Mouse (Mus musculus) pancreas, adult 10 weeks (tissue): ENCODE measurements around the gene Mrps24. TPM values are rescaled to one million over a fixed set of nuclear protein-coding genes. Genes with fewer than 3 reads are reported as not detected.

Source experiments
- polyA plus RNA-seq: library from polyadenylated mRNA; stranded (reverse); fragments of 350-450 nt; fragmentation: Illumina TruSeq; extraction: RNeasy Lipid Tissue Mini Kit (QIAGEN cat#74804); gene quantifications from one replicate; pipeline ENCODE4 v1.2.3, GENCODE M21; 2015; ENCODE audit warnings: low read depth, low replicate concordance; ENCODE audit not compliant: insufficient read depth

Mrps24 gene
- polyA plus RNA-seq, result 39.7 TPM

DNA sequence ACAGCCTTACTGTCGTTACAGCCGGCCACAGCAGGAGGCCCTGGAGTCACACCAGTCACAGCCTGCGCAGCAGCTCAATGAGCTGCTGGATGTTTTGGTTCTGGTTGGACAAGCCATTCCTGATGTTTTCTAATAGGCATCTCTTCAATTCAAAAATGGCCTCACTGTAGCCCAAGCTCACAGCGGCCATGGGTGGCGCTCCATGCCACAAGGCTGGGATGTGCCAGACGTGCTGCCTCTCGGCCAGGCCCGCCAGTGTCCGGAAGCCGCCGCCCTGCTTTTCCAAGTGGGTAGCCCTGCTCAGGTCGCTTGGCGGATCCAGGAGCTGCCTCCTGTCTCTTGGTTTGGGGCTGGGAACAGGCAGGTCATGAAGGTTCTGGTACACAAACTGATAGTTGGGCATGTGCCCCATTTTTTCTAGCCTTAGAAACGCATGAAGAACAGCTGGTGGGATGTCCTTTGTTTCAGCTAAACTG lies at the start of gene Mrps24:
TSS of gene Mrps24 (minus strand) at position 51 of the 476 bp plus-strand sequence.

GRCm38 (mm10) chr11:5761820-5762632 lies 46.5 kb upstream of the Mrps24 start, which contains the start of gene Urgcp:
TSS of gene Urgcp (minus strand) at chr11:5762376.

Other genes starting within 250 kb of the Mrps24 start
- 186 TPM for gene Xbp1, start 195.0 kb downstream of the Mrps24 start, polyA plus RNA-seq
- gene Ccdc117, start 173.5 kb downstream of the Mrps24 start, polyA plus RNA-seq, result 5.5 TPM
- gene Ankrd36, start 146.0 kb downstream of the Mrps24 start, polyA plus RNA-seq, result not detected
- 4.0 TPM for gene Urgcp, start 46.7 kb upstream of the Mrps24 start, polyA plus RNA-seq
- 13.0 TPM for gene Dbnl, start 72.8 kb upstream of the Mrps24 start, polyA plus RNA-seq
- not detected for gene Pgam2, start 88.1 kb upstream of the Mrps24 start, polyA plus RNA-seq
- 5.0 TPM for gene Polm, start 122.3 kb upstream of the Mrps24 start, polyA plus RNA-seq
- 44.9 TPM for gene Aebp1, start 146.3 kb upstream of the Mrps24 start, polyA plus RNA-seq
- 14.9 TPM for gene Pold2, start 162.6 kb upstream of the Mrps24 start, polyA plus RNA-seq
- 2.9 TPM for gene Myl7, start 183.1 kb upstream of the Mrps24 start, polyA plus RNA-seq
- gene Gck, start 234.4 kb upstream of the Mrps24 start, polyA plus RNA-seq, result 10.7 TPM
- 17.0 TPM for gene Ykt6, start 240.0 kb upstream of the Mrps24 start, polyA plus RNA-seq